Mouse (Mus musculus) ES-Bruce4 (cell line): ENCODE measurements around the gene Il18bp.

Experiments
- EP300 ChIP-seq: IDR thresholded peaks from 2 replicates; pipeline ENCODE4 v1.6.1; 2011; ENCODE audit warnings: low read depth, low read length; ENCODE audit not compliant: insufficient read depth
- POLR2A ChIP-seq: IDR thresholded peaks from one replicate; pipeline ENCODE4 v1.8.1; 2011; ENCODE audit warnings: low read length; ENCODE audit not compliant: insufficient read depth

DNA sequence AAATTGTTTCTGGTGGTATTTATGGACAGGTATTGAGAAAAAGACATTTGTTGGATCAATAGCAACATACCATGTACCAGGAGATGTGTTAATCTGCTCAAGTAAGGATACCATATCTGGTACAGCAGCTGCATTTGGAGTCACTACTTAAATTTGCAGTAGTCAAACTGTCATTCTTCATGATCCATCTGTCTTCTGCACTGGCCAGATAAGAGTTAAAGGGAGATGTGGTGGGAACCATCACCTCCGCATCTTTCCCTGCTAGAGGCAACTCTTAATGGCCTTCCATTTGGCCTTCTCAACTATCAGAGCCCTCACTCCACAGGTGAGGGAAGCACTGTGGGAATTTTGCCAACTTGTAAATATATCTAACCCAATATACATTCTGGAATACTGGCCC is 12.0 kb downstream of the Il18bp start:
- TF ChIP-seq POLR2A (no peak), EP300 (no peak)
